Mouse (Mus musculus): ENCODE data around the gene Defb30.

DNA sequence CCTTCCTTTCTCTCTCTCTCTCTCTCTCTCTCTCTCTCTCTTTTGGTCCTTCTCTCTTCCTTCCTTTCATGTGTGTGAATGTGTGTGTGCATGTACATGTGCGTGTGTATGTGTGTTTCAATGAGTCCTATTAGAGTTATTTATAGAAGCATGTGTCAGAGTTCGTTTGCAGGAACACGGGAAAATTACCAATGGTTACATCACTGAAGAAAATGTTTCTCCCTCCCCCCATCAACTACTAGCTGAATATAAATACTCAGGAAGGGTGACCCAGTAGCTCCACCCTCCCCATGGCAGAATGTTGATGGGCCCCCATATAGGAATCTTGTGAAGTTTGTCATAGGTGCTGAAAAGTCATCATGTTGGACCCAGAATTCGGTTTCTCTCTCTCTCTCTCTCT, 36.7 kb downstream of the Defb30 start:
- TF ChIP-seq POLR2A (IDR thresholded peaks at IDR 0.05; ENCODE audit: extremely low read depth, insufficient read depth, low read length) (no peak), CTCF (IDR thresholded peaks at IDR 0.05; ENCODE audit: low read depth, low read length) (no peak)
